Mouse (Mus musculus): Measurements from ENCODE around the gene Gm3633. TPM values are rescaled to one million over a fixed set of nuclear protein-coding genes. Genes with fewer than 3 reads are reported as not detected.
"Not testable (repeated sequence)": the region's sequence is repeated elsewhere in the genome, so short reads cannot be mapped to it uniquely, and the experiment has no call there.

The Gm3633 gene
- total RNA-seq (2015) (not detected in 2 replicates), total RNA-seq (2017) (not detected in 2 replicates)

GRCm38 (mm10) chr14:42641817-42642216 is at the start of gene Gm3633:
Gm3633 (minus strand) TSS chr14:42641917.
- not testable (repeated sequence) for ATAC-seq (replicated peaks; ENCODE audit: poor library complexity)

DNA sequence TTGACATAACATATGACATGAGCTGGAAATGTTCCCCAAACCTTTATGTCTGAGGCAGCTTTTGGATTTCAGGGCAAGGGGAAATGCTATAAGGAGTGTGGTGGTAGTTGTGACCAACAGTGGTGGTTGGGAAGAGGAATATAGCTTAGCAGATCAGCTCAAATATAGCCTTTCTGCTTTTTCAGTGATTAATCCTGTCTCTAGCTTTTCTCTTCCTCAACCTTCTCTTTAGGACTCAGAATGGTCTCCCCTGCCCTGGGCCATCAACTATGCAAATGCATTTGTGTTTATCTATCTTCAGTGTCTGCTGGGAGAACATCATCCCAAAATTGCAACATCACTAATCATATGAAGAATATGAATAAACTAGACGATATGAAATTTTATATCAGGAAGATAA is 13.9 kb upstream of the Gm3633 start, which contains the start of gene Gm10378:
Gm10378 (plus strand) TSS at position 301 of the 400 bp plus-strand sequence.
- ATAC-seq (replicated peaks; ENCODE audit: poor library complexity), result not testable (repeated sequence)

- ATAC-seq (replicated peaks; ENCODE audit: poor library complexity), result not testable (repeated sequence)
Observed at GRCm38 (mm10) chr14:42599782-42600181, 41.9 kb downstream of the Gm3633 start, which contains the start of gene Gm17124. Gm17124 (minus strand) TSS chr14:42599882.

Other genes starting within 250 kb of the Gm3633 start
- not detected in 2 replicates for gene Gm8005, start 202.2 kb downstream of the Gm3633 start, total RNA-seq (2015)
- not detected in 2 replicates for gene Gm8005, start 202.2 kb downstream of the Gm3633 start, total RNA-seq (2017)
- not detected in 2 replicates for gene Gm8011, start 178.0 kb downstream of the Gm3633 start, total RNA-seq (2015)
- not detected in 2 replicates for gene Gm8011, start 178.0 kb downstream of the Gm3633 start, total RNA-seq (2017)
- not detected in 2 replicates for gene Gm8020, start 139.6 kb downstream of the Gm3633 start, total RNA-seq (2015)
- not detected in 2 replicates for gene Gm8020, start 139.6 kb downstream of the Gm3633 start, total RNA-seq (2017)
- not detected in 2 replicates for gene Gm8024, start 117.6 kb downstream of the Gm3633 start, total RNA-seq (2015)
- not detected in 2 replicates for gene Gm8024, start 117.6 kb downstream of the Gm3633 start, total RNA-seq (2017)
- gene Gm17124, start 42.0 kb downstream of the Gm3633 start, total RNA-seq (2015), result not detected in 2 replicates
- gene Gm17124, start 42.0 kb downstream of the Gm3633 start, total RNA-seq (2017), result not detected in 2 replicates
- not detected in 2 replicates for gene Gm10378, start 14.0 kb upstream of the Gm3633 start, total RNA-seq (2015)
- not detected in 2 replicates for gene Gm10378, start 14.0 kb upstream of the Gm3633 start, total RNA-seq (2017)
- gene Gm3015, start 126.9 kb upstream of the Gm3633 start, total RNA-seq (2015), result not detected in 2 replicates
- not detected in 2 replicates for gene Gm3015, start 126.9 kb upstream of the Gm3633 start, total RNA-seq (2017)
- gene Gm10377, start 156.1 kb upstream of the Gm3633 start, total RNA-seq (2015), result not detected in 2 replicates
- gene Gm10377, start 156.1 kb upstream of the Gm3633 start, total RNA-seq (2017), result not detected in 2 replicates
- gene Gm21977, start 211.6 kb upstream of the Gm3633 start, total RNA-seq (2015), result not detected in 2 replicates
- not detected in 2 replicates for gene Gm21977, start 211.6 kb upstream of the Gm3633 start, total RNA-seq (2017)